Mouse (Mus musculus) liver, adult 2 months (tissue): ENCODE measurements around the gene 4933427D14Rik.

Experiments
- CTCF ChIP-seq: fragments of 200-500 bp; IDR thresholded peaks from 2 replicates; pipeline ENCODE4 v1.5.1; 2011; ENCODE audit warnings: low read depth, low read length, control low read depth
- POLR2A ChIP-seq: fragments of 200-500 bp; IDR thresholded peaks from 2 replicates; pipeline ENCODE4 v1.6.1; 2011; ENCODE audit warnings: low read length, control low read depth; ENCODE audit not compliant: insufficient read depth; ENCODE audit errors: extremely low read depth

DNA sequence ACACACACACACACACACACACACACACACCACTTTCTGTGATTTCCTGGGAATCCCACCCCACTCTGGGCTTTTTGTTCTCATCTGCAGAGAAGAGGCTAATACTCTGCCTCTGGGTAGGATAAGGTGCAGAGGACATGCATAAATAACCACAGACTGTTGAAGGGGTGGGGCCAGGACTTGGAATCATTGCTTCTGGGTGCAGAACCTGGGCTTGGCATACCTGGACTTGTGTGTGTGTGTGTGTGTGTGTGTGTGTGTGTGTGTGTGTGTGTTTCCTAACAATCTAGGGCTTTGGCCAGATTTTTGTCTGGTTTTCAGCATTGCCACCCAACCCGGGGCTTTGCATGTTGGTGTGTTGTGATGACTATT, 61.4 kb downstream of the 4933427D14Rik start:
- no peak for TF ChIP-seq POLR2A
- TF ChIP-seq CTCF = no peak
